Mouse (Mus musculus): ENCODE measurements around the gene Zbtb9. TPM values are rescaled to one million over a fixed set of nuclear protein-coding genes. Genes with fewer than 3 reads are reported as not detected.
"Not testable (repeated sequence)": the region's sequence is repeated elsewhere in the genome, so short reads cannot be mapped to it uniquely, and the experiment has no call there.

Gene Zbtb9
- polyA plus RNA-seq, 1 experiment from 2014 or later: 17.8 TPM

- H3K4me3 ChIP-seq (replicated peaks): 0 out of 2 replicates have a peak overlapping the region, but pooled peaks have one; percentile 82
- 93% methylated on average over 15 of the region's 15 CpGs for WGBS
- no peak overlapping the region for H3K27ac ChIP-seq
- peaks cover 32% of the 10 kb centered on the region for H3K4me1 ChIP-seq (replicated peaks)
- no peaks in the 10 kb centered on the region for H3K27me3 ChIP-seq
- H3K4me2 ChIP-seq: peak overlapping the region; percentile 74; the same call in 1 of the 2 replicates
- ATAC-seq (ENCODE audit: insufficient number of reproducible peaks, insufficient read depth, low FRiP score, low TSS enrichment, low read depth): no peak
- H3K9ac ChIP-seq (replicated peaks): no peak overlapping the region
- no peaks in the 10 kb centered on the region for H3K9me3 ChIP-seq
- H3K36me3 ChIP-seq: peaks cover 65% of the 10 kb centered on the region
Observed at GRCm38 (mm10) chr17:26974547-26974946, 1.6 kb downstream of the Zbtb9 start.

- Histone ChIP-seq H3K9me3 (no peaks in the 10 kb centered on the region), H3K4me2 (no peak overlapping the region), H3K4me3 (replicated peaks) (no peak overlapping the region), H3K4me1 (replicated peaks) (peaks cover 32% of the 10 kb centered on the region), H3K27ac (no peak overlapping the region), H3K36me3 (peaks cover 70% of the 10 kb centered on the region), H3K27me3 (no peaks in the 10 kb centered on the region), H3K9ac (replicated peaks) (no peak overlapping the region)
- no peak for ATAC-seq (ENCODE audit: insufficient number of reproducible peaks, insufficient read depth, low FRiP score, low TSS enrichment, low read depth)
Observed at GRCm38 (mm10) chr17:26975415-26975814, 2.4 kb downstream of the Zbtb9 start.

GRCm38 (mm10) chr17:26977354-26977753 is 4.4 kb downstream of the Zbtb9 start:
- not testable (repeated sequence) for H3K9me3 ChIP-seq; H3K9ac ChIP-seq (replicated peaks); H3K27me3 ChIP-seq; H3K27ac ChIP-seq; ATAC-seq (ENCODE audit: insufficient number of reproducible peaks, insufficient read depth, low FRiP score, low TSS enrichment, low read depth); H3K4me3 ChIP-seq (replicated peaks); H3K4me2 ChIP-seq
- H3K4me1 ChIP-seq (replicated peaks): peaks cover 19% of the 10 kb centered on the region
- H3K36me3 ChIP-seq: peaks cover 68% of the 10 kb centered on the region
- WGBS: 88% methylated on average over 6 of the region's 6 CpGs

GRCm38 (mm10) chr17:26979426-26979825 is 6.5 kb downstream of the Zbtb9 start:
- 79% methylated on average over 2 of the region's 2 CpGs for WGBS
- no peaks in the 10 kb centered on the region for H3K27me3 ChIP-seq
- H3K27ac ChIP-seq: no peak overlapping the region
- H3K9ac ChIP-seq (replicated peaks): no peak overlapping the region
- no peak overlapping the region for H3K4me2 ChIP-seq
- H3K36me3 ChIP-seq: peaks cover 65% of the 10 kb centered on the region
- ATAC-seq (ENCODE audit: insufficient number of reproducible peaks, insufficient read depth, low FRiP score, low TSS enrichment, low read depth): no peak
- H3K4me1 ChIP-seq (replicated peaks): peaks cover 11% of the 10 kb centered on the region
- H3K9me3 ChIP-seq: no peaks in the 10 kb centered on the region
- H3K4me3 ChIP-seq (replicated peaks): no peak overlapping the region

- no peak overlapping the region for H3K4me3 ChIP-seq (replicated peaks)
- H3K36me3 ChIP-seq: peaks cover 49% of the 10 kb centered on the region
- no peak overlapping the region; the same call in 1 of the 2 replicates for H3K9ac ChIP-seq (replicated peaks)
- H3K27ac ChIP-seq: no peak overlapping the region
- 76% methylated on average over 2 of the region's 2 CpGs for WGBS
- no peaks in the 10 kb centered on the region for H3K27me3 ChIP-seq
- 0 out of 2 replicates have a peak, but pooled peaks cover 3% of the 10 kb centered on the region for H3K4me1 ChIP-seq (replicated peaks)
- H3K9me3 ChIP-seq: no peaks in the 10 kb centered on the region
- ATAC-seq (ENCODE audit: insufficient number of reproducible peaks, insufficient read depth, low FRiP score, low TSS enrichment, low read depth): no peak
- H3K4me2 ChIP-seq: no peak overlapping the region
Observed at GRCm38 (mm10) chr17:26981050-26981449, 8.1 kb downstream of the Zbtb9 start.

- H3K4me3 ChIP-seq (replicated peaks): no peak overlapping the region
- no peaks in the 10 kb centered on the region for H3K4me1 ChIP-seq (replicated peaks)
- H3K27ac ChIP-seq: no peak overlapping the region
- 94% methylated on average over 4 of the region's 4 CpGs for WGBS
- H3K9me3 ChIP-seq: no peaks in the 10 kb centered on the region
- H3K36me3 ChIP-seq: peaks cover 26% of the 10 kb centered on the region
- ATAC-seq (ENCODE audit: insufficient number of reproducible peaks, insufficient read depth, low FRiP score, low TSS enrichment, low read depth): no peak
- H3K9ac ChIP-seq (replicated peaks): no peak overlapping the region
- no peak overlapping the region for H3K4me2 ChIP-seq
- H3K27me3 ChIP-seq: no peaks in the 10 kb centered on the region
Observed at GRCm38 (mm10) chr17:26983382-26983781, 10.4 kb downstream of the Zbtb9 start.

- 90% methylated on average over 10 of the region's 10 CpGs for WGBS
- ATAC-seq (ENCODE audit: insufficient number of reproducible peaks, insufficient read depth, low FRiP score, low TSS enrichment, low read depth): no peak
- Histone ChIP-seq H3K9me3 (no peaks in the 10 kb centered on the region), H3K4me2 (no peak overlapping the region), H3K36me3 (peaks cover 4% of the 10 kb centered on the region; the same call in 1 of the 2 replicates), H3K27me3 (no peaks in the 10 kb centered on the region), H3K9ac (replicated peaks) (no peak overlapping the region), H3K4me3 (replicated peaks) (no peak overlapping the region), H3K27ac (no peak overlapping the region), H3K4me1 (replicated peaks) (no peaks in the 10 kb centered on the region)
Observed at GRCm38 (mm10) chr17:26985503-26986179, 12.7 kb downstream of the Zbtb9 start.

GRCm38 (mm10) chr17:26990521-26990920 is 17.6 kb downstream of the Zbtb9 start:
- no peaks in the 10 kb centered on the region for H3K36me3 ChIP-seq
- no peak overlapping the region for H3K9ac ChIP-seq (replicated peaks)
- H3K4me1 ChIP-seq (replicated peaks): 0 out of 2 replicates have a peak, but pooled peaks cover under 1% of the 10 kb centered on the region
- no peaks in the 10 kb centered on the region for H3K27me3 ChIP-seq
- H3K4me3 ChIP-seq (replicated peaks): no peak overlapping the region
- no peak overlapping the region for H3K4me2 ChIP-seq
- H3K9me3 ChIP-seq: no peaks in the 10 kb centered on the region
- no peak for ATAC-seq (ENCODE audit: insufficient number of reproducible peaks, insufficient read depth, low FRiP score, low TSS enrichment, low read depth)
- H3K27ac ChIP-seq: no peak overlapping the region

- no peak overlapping the region for H3K9ac ChIP-seq (replicated peaks)
- no peaks in the 10 kb centered on the region for H3K36me3 ChIP-seq
- no peaks in the 10 kb centered on the region for H3K9me3 ChIP-seq
- WGBS: 86% methylated on average over 14 of the region's 14 CpGs
- H3K4me2 ChIP-seq: no peak overlapping the region
- no peak overlapping the region for H3K4me3 ChIP-seq (replicated peaks)
- H3K27me3 ChIP-seq: no peaks in the 10 kb centered on the region
- ATAC-seq (ENCODE audit: insufficient number of reproducible peaks, insufficient read depth, low FRiP score, low TSS enrichment, low read depth): no peak
- H3K27ac ChIP-seq: no peak overlapping the region
- 0 out of 2 replicates have a peak, but pooled peaks cover 7% of the 10 kb centered on the region for H3K4me1 ChIP-seq (replicated peaks)
Observed at GRCm38 (mm10) chr17:26994410-26994809, 21.4 kb downstream of the Zbtb9 start.

- WGBS: 75% methylated on average over 6 of the region's 6 CpGs
- no peak overlapping the region for H3K4me2 ChIP-seq
- H3K4me1 ChIP-seq (replicated peaks): peaks cover 8% of the 10 kb centered on the region; the same call in 1 of the 2 replicates
- no peaks in the 10 kb centered on the region for H3K27me3 ChIP-seq
- no peaks in the 10 kb centered on the region for H3K9me3 ChIP-seq
- H3K27ac ChIP-seq: no peak overlapping the region
- H3K9ac ChIP-seq (replicated peaks): no peak overlapping the region
- H3K4me3 ChIP-seq (replicated peaks): no peak overlapping the region
- no peak for ATAC-seq (ENCODE audit: insufficient number of reproducible peaks, insufficient read depth, low FRiP score, low TSS enrichment, low read depth)
- no peaks in the 10 kb centered on the region for H3K36me3 ChIP-seq
Observed at GRCm38 (mm10) chr17:26995006-26995405, 22.0 kb downstream of the Zbtb9 start.

- Histone ChIP-seq H3K36me3 (no peaks in the 10 kb centered on the region), H3K4me3 (replicated peaks) (no peak overlapping the region), H3K27ac (no peak overlapping the region), H3K27me3 (no peaks in the 10 kb centered on the region), H3K4me1 (replicated peaks) (peaks cover 12% of the 10 kb centered on the region; the same call in 1 of the 2 replicates), H3K9me3 (no peaks in the 10 kb centered on the region), H3K9ac (replicated peaks) (no peak overlapping the region), H3K4me2 (no peak overlapping the region)
- WGBS: 77% methylated on average over 8 of the region's 8 CpGs
- ATAC-seq (ENCODE audit: insufficient number of reproducible peaks, insufficient read depth, low FRiP score, low TSS enrichment, low read depth): no peak
Observed at GRCm38 (mm10) chr17:26995562-26995961, 22.6 kb downstream of the Zbtb9 start.

GRCm38 (mm10) chr17:26997661-26998060 is 24.7 kb downstream of the Zbtb9 start:
- no peaks in the 10 kb centered on the region for H3K9me3 ChIP-seq
- WGBS: 71% methylated on average over 4 of the region's 4 CpGs
- H3K4me1 ChIP-seq (replicated peaks): peaks cover 12% of the 10 kb centered on the region; the same call in 1 of the 2 replicates
- H3K4me2 ChIP-seq: no peak overlapping the region
- H3K9ac ChIP-seq (replicated peaks): no peak overlapping the region
- no peak overlapping the region for H3K4me3 ChIP-seq (replicated peaks)
- H3K36me3 ChIP-seq: no peaks in the 10 kb centered on the region
- ATAC-seq (ENCODE audit: insufficient number of reproducible peaks, insufficient read depth, low FRiP score, low TSS enrichment, low read depth): no peak
- no peak overlapping the region for H3K27ac ChIP-seq
- no peaks in the 10 kb centered on the region for H3K27me3 ChIP-seq
